Mouse (Mus musculus) gastrocnemius, postnatal 36 days (tissue): ENCODE measurements around the gene Cdk12. TPM values are rescaled to one million over a fixed set of nuclear protein-coding genes. Genes with fewer than 3 reads are reported as not detected.

Experiments used
- DNase-seq, 2 experiments: peaks; one replicate each; pipeline ENCODE4 v3.0.0; 2022
- intact Hi-C: fragments of 180-260 bp; cut with DNase I; formaldehyde crosslinking; loops from one replicate; pipeline ENCODE4 v1.15.1; 2025
- total RNA-seq, 2 experiments: library from RNA; stranded (reverse); gene quantifications; 2 replicates each; pipeline ENCODE4 v1.2.3; 2021

Cdk12 gene
- total RNA-seq, 2 experiments from 2014 or later = 12.7 to 15.0 TPM

DNA sequence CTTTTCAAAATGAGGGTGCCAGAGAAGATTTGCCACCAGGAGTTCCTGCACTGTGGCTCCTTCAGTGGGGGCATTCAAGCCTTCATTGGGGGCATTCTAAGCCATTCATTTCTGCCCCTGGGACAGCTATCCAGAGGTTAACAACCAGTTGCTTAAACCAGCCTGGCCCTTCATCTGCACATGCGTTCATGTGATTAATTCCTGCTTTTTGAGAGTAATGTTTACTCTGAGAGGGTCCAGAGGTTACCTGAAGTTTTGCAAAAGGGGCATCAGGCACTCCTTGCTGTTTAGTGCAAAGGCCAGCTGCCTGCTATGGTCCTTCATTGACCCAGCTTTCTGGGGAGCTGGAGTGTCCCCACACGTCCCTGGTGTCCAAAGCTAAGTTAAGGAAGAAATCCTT is 94.1 kb downstream of the Cdk12 start:
- no peak for DNase-seq
- intact Hi-C loops = no loop called here

DNA sequence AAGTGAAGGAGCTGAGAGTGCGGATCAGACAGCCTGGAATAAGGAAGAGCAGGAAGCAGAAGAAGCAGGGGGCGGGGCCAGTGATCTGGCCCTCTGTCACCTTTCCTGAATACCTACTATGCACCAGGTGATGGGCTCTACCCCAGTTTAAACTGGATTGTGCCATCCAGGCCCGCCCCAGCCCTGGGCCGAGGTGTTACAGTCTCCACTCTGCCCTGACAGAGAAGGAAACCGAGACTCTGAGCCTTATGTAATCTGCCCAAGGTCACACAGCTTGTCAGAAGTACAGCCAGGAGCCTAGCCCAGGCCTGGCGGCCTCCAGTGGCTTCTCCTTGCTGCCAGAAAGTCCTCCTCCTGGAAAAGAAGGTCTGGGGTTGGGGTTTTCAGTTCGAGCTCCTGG is 94.9 kb downstream of the Cdk12 start:
- DNase-seq = no peak
- intact Hi-C loops = no loop called here

DNA sequence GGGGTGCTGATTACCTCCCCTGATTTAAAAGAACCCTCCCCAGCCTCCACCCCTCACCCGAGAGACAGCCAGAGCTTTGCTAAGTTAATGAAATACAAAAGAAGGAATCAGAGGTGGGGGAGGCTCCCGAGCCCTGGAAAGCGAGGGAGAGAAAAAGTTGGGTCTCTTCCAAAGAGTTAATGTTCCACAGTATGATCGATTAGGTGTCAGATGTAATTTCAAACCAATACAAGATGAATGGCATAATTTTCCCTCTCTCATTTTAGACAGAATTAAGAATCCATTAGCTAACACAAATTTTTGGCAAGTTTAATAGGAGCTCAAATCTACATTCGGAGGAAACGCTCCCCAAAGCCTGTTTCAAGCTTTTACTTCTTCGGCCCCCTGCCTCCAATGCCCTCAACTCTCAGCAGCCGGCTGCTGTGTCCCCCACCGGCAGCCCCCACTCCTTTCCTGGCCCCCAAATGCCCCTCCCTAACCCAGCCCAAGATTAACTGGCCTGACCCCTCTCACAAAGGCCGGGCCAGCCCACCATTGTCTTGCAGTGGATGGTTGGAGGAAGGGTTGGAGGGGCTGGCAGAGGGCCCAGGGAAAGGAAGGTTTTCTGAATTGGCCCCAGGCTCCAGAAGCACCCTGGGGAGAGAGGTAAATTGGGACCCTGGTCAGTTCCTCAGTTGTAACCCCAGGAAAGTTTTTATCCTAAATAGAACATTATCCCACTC is 95.8 kb downstream of the Cdk12 start:
- intact Hi-C loops = no loop called here
- DNase-seq = no peak

DNA sequence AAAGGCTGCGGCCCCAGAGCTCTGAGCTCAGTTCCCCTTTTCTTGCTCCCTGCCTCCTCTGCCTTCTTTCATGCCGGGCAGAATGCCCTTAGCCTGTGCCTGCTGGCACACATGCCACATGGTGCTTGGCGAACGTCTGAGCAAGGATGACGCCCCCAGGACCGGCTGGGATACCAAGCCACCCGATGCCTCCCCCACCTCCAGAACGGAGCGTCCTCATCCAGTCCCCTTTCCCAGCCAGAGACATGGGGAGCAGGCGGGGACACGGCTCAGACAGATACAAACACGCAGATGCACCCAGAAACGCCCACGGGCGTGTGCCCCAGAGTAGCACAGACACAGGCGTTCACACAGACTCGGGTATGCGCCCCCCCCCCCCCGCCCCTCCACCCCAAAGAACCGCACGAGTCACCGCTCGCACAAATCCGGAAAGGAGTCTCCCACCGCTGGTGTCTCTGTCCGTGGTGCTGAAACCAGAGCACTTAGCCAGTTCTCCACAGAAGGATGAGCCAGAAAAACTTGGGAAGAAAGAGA is 111.0 kb downstream of the Cdk12 start:
- peak in 1 of 2 experiments; percentile 52 for DNase-seq
- intact Hi-C loops = no loop called here

DNA sequence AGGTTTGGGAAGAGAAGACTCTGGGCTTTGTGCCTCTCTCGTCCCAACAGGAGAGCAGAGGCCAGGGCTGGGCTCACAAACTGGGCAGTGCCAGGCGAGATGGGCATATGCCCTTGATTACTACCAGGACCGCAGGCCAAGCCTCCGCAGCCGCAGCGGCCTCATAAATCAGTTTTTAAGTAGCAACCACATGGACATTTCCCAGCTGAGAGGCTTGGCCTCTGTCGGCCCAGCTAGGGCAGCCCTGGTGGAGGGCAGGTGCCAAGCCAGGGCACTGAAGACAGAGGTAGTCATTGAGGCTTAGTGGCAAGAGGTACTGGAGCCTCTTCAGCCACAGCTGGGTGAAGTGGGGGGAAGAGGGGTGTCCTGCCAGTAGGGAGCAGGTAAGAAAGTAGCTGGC is 114.6 kb downstream of the Cdk12 start:
- no peak for DNase-seq
- intact Hi-C loops = no loop called here

DNA sequence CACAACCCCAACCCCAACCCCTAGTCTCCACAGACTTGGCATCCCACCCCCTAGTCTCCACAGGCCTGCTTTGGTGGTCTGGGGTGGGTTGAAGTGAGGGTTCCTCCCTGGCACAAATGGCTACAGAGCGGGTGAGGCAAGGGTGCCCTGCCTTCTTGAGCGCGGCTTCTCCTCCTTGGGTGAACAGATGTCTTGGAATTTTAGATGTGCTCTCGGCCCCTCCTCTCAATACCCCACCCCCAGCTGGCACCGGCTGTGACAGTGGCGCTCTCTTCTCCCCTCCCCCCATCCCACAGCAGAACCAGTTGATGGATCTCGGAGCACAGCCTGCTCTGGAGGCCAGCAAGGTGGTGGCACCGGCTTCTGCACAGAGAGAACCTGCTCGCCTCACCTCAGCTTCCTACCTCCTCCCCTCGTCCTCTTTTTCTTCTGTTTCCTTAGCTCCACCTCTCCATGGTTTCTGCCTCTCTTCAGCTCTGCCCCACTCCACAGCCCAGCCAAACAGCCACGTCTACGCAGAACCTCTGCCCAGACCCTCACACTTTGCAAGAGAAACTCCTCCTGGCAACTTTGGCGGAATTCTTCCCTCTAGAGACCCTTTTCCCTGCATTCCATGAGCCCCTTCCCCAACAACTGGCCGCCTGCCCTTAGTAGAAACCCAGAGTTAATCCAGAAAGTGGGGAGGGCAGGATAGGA is 115.7 kb downstream of the Cdk12 start:
- no peak for DNase-seq
- intact Hi-C loops = no loop called here

DNA sequence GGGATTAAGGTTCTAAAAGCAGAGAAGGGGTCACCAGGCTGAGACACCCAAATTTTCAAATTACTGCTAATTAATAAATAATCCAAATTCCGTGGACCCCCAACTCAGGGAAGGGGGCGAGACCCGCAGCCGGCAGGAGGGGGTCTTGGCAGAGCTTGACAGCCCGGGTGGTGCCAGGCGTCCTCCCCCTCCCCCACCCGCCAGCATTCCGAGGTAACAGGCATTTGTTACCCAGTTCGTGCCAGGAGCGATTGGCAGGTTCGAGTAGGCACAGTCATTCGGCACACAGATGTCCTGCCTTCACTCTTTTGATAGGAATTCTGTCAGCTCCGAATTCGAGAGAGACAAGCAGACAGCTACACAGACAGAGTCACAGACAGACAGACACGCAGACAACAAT is 116.3 kb downstream of the Cdk12 start:
- intact Hi-C loops = no loop called here

DNA sequence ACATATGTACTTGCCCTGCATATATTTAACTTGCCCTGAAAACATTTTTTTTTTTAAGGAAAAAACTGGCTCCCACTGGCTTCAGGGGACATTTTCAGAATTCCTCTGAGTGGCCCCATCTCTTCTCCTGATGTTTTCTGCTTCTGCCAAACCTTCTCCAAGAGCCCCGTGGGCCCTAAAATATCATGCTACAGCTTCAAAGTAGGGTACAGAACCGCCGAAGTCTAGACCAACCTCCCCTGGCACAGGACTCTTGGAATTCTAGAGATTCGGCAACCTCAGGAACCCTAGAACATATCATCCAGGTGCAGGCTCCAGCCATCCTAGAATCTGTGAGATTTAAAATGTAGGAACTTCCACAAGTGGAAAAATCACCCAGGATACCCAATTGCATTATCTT is 116.7 kb downstream of the Cdk12 start:
- intact Hi-C loops = no loop called here
- DNase-seq = no peak

More for the DNA sequence above, 116.3 kb downstream of the Cdk12 start:
- no peak for DNase-seq

DNA sequence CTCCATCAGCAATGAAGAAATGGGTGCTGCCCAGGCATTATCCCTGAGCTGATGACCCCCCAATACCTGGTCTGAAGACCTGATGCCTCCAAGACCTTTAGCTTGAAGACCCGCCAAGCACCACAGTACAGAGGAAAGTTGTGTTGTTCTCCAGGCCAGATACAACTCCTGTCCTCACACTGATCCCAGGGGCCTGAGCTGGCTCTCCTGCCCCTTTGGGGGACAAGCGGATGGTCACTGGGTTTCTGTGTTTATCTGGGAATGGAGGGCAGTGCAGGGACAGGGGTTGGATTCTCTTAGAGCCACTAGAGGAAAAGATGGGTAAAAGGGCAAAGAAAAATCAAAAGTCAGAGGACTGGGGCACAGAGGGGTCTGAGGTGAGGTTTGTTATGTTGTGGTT is 117.1 kb downstream of the Cdk12 start:
- intact Hi-C loops = no loop called here
- DNase-seq = no peak

DNA sequence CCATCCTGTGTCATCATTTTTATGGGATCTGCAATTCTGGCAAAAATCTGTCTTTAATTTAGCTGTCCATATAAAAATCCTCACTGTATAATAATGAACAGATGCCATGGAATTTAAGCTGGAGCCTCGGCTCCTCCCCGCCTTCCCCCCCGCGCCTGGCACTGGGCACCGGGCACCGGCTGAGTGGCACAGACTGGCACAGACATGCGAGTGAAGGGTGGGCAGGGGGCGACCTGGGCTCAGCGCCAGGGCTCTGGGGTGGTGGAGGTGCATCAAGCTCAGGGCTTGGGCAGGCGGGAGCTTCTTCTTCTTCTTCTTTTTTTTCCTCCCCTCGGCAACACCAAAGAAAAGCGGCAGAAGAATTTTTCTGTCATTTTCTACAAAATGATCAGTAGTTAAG is 117.5 kb downstream of the Cdk12 start:
- DNase-seq = no peak

DNA sequence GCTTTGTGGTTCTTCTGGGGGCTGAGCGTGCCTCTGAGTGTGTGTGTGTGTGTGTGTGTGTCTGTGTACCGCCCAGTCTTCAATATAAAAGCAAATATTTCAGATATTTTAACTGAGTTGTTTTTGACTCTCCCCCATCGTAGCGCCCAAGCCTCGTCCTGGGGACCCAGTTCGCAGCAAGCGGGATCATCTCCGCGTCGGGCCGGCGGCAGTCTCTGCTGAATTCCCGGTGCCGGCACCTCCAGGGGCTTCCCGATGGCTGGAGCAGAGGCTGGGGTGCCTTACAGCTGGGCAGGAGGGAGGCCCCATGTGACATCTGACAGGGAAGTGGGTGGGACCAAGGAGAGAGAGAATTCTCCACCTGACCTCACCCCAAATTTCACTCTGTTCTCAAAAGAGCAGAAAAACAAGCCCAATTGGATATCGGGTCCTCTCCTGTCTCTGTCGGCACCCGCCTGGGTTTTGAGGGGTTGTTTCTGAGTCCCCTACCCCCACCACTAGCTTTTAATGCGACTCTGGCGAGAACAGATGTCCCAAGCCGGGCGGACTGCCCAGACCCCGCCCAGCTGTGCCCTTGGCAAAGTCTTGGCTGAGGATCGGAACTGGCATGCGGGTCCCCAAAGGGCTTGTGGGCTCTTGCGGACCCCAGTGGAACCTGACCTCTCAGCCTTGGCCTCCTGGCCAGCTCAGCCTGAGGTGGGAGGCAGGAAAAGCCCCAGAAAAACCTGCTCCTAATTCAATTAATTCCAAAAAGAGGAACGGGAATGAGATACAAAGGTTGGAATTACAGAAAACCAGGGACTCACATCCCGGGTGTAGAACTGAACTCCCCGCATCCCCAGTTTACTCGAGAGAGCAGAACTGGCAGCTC is 118.2 kb downstream of the Cdk12 start:
- intact Hi-C loops = no loop called here

More for the DNA sequence above, 117.5 kb downstream of the Cdk12 start:
- intact Hi-C loops = no loop called here

DNA sequence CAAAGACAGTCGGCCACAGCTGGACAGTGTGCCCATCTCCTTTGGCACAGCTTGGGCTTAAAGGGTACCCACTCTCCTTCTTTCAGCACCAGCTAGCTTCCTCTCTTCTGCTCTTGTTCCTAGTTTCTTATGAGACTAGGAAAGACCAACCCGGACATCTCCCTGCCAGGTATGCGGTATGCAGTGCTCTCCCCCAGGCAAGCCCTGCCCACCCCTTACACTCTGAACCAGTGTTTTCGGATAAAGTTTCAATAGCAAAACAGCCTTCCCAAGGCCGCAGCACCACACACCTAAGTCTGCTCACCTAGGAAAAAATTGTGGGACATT is 118.8 kb downstream of the Cdk12 start:
- no peak for DNase-seq
- intact Hi-C loops = no loop called here

More for the DNA sequence above, 118.2 kb downstream of the Cdk12 start:
- no peak for DNase-seq

DNA sequence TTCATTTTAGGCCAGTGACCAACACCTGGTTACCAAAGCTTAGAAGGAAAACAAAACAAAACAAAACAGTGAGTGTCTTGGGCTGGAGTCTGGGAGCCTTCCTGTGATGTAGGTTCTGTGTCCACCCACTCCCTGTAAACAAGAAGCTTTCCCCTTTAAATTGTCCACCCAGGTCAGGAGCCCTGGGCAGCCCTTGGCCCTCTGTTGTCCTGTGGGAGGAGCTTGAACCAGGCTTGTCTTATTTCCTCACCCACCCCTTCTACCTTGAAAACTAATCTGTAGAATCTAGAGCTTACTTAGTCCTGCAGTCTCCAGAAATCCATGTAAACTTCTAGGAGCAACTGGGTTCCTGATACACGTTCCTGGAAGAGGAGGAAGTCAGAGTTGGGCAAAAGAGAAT is 119.3 kb downstream of the Cdk12 start:
- intact Hi-C loops = no loop called here

DNA sequence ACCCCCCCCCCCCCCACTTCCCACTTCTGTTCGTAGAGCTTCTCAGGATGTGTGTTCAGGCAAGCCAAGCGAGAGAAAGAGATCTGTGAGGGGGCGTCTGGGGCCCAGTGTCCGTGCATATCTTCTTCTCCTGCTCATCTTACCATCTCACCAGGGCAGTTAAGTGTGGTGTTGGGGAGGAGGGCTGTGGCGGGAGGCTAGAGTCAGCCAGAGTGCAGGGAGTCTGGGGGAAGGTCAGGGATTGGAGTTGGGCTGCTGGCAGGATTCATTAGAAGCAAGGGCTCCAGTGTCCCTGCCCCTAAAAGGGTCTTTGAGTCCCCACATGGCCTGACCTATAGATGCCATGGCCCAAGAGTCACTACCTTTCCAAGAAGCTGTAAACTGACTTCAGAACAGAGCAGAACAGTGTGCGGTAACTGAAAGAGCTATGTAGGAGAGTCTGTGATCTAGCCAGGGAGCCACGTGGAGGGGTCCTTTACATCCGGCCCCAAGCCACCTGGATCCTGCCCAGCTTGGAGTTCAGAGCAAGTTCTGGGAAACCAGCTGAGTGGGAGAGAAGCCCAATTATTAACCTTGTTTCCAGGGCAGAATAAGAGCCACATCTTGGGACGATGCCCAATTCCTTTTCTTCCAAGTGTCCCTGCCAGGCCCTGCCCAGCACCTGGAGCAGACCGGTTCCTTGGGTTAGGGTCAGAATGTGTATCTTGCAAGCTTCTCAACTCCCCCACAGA is 120.4 kb downstream of the Cdk12 start:
- intact Hi-C loops = no loop called here
- no peak for DNase-seq

More for the DNA sequence above, 119.3 kb downstream of the Cdk12 start:
- no peak for DNase-seq

DNA sequence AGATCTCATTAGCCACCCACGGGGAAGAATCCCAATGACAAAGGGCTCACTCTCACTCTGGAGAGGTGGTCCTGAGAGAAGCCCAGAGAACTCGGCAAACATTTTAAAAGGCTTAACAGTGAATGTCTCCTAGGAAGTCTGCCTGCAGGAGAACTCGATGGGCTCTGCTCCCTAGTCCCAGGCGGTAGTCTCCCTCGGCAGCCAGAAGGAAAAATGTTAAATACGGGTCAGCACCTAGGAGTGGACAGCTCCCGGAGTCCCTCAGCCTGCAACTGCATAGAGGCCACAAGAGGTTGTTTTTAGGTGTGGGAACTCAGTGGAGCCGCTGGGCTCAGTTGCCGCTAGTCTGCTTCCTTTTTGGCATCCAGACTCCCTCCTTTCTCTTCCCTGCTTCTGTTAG is 121.1 kb downstream of the Cdk12 start:
- intact Hi-C loops = no loop called here
- no peak for DNase-seq

DNA sequence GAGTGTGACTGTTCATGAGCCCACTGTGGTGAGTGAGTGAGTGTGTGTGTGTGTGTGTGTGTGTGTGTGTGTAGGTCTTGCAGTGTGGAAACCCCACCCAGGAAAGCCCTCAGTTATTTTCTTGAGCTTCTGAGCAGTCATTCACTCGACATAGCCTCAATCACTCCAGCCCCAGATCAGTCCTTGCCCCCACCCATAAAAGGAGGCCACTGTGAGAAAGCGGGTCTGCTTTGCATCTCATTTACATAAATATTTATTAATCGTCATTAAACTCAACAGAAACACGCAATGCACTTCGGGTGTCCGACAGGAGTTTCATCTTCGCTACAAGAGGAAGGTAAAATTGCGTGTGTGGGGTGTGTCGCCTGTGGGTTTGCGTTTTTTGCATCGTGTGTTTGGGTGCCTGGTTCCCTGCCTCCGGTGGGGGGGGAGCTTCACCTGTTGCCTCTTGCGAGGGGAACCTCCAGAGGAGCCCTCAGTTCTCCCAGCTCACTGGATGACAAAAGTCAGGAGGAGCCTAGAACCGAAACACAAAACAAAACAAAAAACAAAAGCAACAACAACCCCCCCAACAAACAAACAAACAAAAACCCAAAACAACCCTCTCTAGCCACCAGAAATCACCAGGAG is 122.4 kb downstream of the Cdk12 start:
- no peak for DNase-seq
- intact Hi-C loops = no loop called here

DNA sequence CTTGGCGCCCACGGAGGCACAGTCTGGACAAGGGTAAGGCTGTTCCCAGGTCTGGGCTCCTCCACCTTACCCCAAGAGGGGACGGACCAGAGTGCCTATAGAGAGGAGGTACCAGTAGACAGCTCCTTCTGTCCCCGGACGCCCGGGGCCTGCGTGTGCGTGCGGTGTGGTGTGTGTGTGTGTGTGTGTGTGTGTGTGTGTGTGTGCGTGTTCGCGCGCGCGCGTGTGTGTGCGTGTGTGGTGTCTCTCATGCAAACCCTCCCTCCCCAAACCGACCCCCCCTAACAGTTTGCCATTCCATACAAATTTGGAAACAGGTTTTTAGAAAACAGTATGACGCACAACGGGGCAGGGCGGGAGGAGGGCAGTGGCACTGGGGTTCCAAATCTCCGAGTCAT is 123.0 kb downstream of the Cdk12 start:
- intact Hi-C loops = no loop called here
- DNase-seq = no peak

DNA sequence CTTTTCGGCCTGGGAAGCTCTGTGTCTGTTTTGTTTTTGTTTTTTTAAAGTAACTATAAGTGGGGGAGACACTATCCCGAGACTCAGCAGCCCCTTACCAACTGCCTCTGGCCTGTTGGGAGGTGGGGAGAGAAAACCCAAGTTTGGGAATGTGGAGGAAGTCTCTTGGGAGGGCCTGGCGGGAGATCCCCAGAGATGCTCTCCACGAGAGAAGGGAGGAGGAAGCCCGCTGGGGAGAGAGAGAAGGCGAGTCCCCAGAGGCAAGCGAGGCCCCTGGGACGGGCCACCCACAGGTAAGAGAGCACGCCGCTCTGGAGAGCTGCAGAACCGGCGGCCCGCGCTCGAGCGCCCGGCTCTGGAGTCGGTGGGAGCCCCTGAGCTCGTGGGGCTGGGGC is 123.9 kb downstream of the Cdk12 start:
- no peak for DNase-seq
- intact Hi-C loops = no loop called here

DNA sequence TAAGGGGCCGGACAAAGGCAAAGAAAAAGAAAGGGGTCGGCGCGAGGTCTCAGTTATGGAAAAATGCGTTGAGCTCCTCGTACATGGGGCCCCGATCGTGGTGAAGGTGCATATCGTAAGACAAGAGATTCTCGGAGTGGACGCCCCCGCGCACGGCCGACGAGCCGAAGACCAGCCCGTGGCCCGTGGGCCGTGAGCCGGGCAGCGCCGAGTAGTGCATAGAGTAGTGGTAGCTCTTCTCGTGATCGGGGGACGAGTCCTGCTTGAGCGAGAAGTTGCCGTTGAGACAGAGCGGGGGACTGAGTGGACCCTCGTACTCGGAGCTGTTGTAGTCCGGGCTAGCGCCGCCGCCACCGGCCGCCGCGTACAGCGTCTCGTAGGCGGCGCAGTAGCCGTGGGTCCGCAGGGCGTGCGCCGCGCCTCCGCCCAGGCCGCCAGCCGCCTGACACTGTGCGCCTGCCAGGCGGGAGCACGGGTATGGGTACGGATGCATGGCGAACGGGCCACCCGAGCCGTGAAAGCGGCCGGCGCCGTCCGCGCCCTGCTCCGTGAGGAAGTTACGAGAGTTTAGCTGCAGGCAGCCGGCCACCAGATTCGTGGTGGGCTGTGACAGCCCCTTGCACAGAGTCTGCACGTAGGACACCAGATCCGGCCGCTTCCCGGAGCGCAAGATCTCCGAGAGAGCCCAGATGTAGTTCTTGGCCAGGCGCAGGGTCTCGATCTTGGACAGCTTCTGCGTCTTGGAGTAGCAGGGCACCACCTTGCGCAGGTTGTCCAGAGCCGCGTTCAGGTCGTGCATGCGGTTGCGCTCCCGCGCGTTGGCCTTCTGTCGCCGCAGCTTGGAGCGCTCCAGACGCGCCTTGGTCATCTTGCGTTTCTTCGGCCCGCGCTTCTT is 124.5 kb downstream of the Cdk12 start:
- intact Hi-C loops = no loop called here
- no peak for DNase-seq
